Mouse (Mus musculus) ES-Bruce4 (cell line): ENCODE measurements around the gene Ruvbl2. TPM values are rescaled to one million over a fixed set of nuclear protein-coding genes. Genes with fewer than 3 reads are reported as not detected.

Experiments used
- H3K27ac ChIP-seq: 2 replicates; pipeline ENCODE4 v1.5.1; 2012; ENCODE audit warnings: low read length, inconsistent platforms; ENCODE audit not compliant: insufficient read depth
- H3K27me3 ChIP-seq: 2 replicates; pipeline ENCODE4 v1.6.1; 2012; ENCODE audit warnings: mild to moderate bottlenecking, low read length, inconsistent platforms; ENCODE audit not compliant: control insufficient read depth, poor library complexity, insufficient read depth, severe bottlenecking
- H3K36me3 ChIP-seq: 2 replicates; pipeline ENCODE4 v1.6.1; 2012; ENCODE audit warnings: inconsistent platforms, mild to moderate bottlenecking, low read length, moderate library complexity; ENCODE audit not compliant: control insufficient read depth, poor library complexity, insufficient read depth, severe bottlenecking
- H3K4me1 ChIP-seq: one replicate; pipeline ENCODE4 v1.8.1; 2011; ENCODE audit warnings: low read length; ENCODE audit not compliant: control insufficient read depth, insufficient read depth
- H3K4me3 ChIP-seq: 2 replicates; pipeline ENCODE4 v1.5.1; 2011; ENCODE audit warnings: low read depth, mild to moderate bottlenecking, low read length
- H3K9ac ChIP-seq: 2 replicates; pipeline ENCODE4 v1.6.1; 2012; ENCODE audit warnings: low read depth, mild to moderate bottlenecking, inconsistent platforms; ENCODE audit not compliant: poor library complexity, severe bottlenecking
- H3K9me3 ChIP-seq: replicated peaks from 2 replicates; pipeline ENCODE4 v1.6.1; 2012; ENCODE audit warnings: mild to moderate bottlenecking, low read length, inconsistent platforms; ENCODE audit not compliant: control insufficient read depth, poor library complexity, insufficient read depth, severe bottlenecking
- CTCF ChIP-seq: IDR thresholded peaks from one replicate; pipeline ENCODE4 v1.8.1; 2011; ENCODE audit warnings: low read depth, low read length
- EP300 ChIP-seq: IDR thresholded peaks from 2 replicates; pipeline ENCODE4 v1.6.1; 2011; ENCODE audit warnings: low read depth, low read length; ENCODE audit not compliant: insufficient read depth
- POLR2A ChIP-seq: IDR thresholded peaks from one replicate; pipeline ENCODE4 v1.8.1; 2011; ENCODE audit warnings: low read length; ENCODE audit not compliant: insufficient read depth
- polyA plus RNA-seq: library from polyadenylated mRNA; stranded (reverse); fragments of >200 nt; gene quantifications from 2 replicates; pipeline ENCODE4 v1.2.4, GENCODE M21; 2011; ENCODE audit warnings: low read depth; ENCODE audit not compliant: missing spikeins, insufficient read depth, insufficient read length

Ruvbl2 gene
- polyA plus RNA-seq, 1 experiment, result 263 TPM

DNA sequence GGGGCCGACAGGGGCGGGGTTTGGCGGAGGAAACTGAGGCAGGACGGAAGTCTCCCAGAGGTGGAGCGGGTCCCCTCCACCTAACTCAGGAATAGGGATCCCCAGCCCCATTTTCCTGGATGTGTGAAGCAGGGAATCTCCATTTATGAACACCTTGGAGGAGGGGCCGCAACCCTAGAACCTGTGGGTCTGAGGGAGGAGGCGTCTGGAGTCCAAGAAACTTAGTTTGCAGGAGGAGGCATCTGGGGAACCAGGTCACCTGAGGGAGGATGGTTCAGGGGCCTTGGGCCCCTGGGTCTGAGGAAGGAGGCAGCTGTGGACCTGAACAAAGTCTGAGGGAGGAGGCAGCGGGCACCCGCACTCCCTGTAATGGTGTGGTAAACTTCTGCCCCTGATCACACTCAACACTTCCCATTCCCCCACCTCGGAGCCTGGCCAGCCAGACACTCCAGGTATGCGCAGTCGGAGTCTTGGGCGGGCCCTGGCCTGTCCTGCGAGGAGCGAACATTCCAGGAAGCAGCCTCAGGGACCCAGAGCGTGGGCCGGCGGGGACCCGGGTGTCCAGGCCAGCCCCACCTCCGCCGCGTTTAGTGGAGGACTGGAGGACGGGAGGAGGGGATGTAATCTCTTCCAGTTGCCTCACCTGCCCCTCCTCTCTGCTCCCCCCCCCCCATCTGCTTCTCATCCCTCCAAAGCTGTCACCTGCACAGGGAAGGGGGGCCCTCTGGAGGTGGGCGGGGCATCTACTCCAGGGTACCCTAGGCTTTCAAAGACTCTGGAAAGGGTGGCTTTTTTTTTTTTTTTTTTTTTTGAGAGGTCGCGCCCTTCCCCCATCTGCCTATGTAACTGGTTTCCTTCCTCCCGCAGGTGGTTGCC, 23.8 kb downstream of the Ruvbl2 start:
- H3K9ac ChIP-seq, result peak overlapping the region; percentile 87
- H3K4me1 ChIP-seq, result peaks cover 10% of the 10 kb centered on the region
- peak overlapping the region; percentile 21 for H3K27ac ChIP-seq
- no peaks in the 10 kb centered on the region for H3K36me3 ChIP-seq
- no peaks in the 10 kb centered on the region for H3K9me3 ChIP-seq
- H3K4me3 ChIP-seq, result peak overlapping the region; percentile 58
- TF ChIP-seq EP300 (no peak), CTCF (no peak), POLR2A (peak; percentile 60)
- H3K27me3 ChIP-seq, result no peaks in the 10 kb centered on the region

DNA sequence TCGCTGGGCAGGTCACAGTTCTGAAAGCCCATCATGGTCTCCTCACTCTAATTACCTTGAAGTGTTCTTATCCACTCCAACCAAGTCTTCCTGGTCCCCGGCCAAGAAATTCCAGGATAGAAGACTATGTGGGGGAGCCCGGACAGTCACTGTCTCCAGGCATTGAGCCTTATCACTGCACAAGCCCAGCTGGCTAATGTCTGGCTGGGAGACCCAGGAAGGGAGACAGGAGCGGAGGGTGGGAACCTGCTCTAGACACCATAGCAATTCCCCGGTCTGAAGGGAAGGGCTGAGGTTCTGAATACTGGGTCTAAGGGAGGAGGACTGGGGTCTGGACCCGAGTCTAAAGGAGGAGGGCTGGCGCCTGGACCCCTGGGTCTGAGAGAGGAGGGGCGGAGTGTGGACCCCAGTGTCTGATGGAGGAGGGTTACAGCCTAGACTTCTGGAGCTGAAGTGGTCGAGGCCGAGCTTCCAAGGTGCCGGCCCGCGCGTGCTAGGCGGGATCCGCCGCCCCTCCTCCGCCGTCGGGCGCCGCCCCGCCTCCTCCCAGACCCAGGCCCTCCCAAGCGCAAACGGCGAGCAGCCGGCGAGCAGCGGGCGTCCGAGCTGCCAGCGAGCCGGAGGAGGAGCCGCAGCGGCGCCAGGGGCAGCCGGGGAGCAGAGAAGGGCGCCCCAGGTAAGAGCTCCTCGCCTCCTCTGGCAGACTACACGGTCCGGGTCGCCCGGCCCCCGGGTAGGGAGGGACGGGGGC, 24.6 kb downstream of the Ruvbl2 start, which contains the start of gene Ntf5:
Ntf5 (plus strand) TSS at position 583 of the 751 bp plus-strand sequence.
- H3K27ac ChIP-seq, result peak within 1 kb of the TSS; percentile 29

DNA sequence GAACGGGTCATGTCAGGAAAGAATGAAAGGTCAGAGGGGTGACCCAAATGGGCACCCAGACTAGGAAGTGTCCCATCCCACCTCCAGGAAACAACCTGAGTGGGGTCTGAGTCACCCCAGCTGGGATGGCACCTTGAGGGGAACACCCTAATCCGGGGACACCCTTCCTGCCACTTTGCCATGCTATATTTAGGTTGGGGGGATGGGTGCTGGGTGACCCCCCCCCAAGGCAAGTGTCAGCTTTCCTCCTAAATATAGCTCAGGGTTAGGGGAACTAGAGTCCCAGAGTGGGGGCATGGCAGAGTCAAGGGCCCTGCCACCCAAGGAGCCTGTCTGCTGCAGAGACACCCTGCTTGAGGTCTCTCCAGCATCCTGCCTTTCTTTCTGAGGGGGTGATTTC, 25.5 kb downstream of the Ruvbl2 start:
- Histone ChIP-seq H3K27me3 (no peaks in the 10 kb centered on the region), H3K27ac (no peak overlapping the region), H3K4me1 (peaks cover 6% of the 10 kb centered on the region), H3K9ac (peak overlapping the region; percentile 87; the same call in 1 of the 2 replicates), H3K4me3 (no peak overlapping the region), H3K36me3 (no peaks in the 10 kb centered on the region), H3K9me3 (no peaks in the 10 kb centered on the region)
- TF ChIP-seq POLR2A, result no peak
- no peak for TF ChIP-seq EP300
- TF ChIP-seq CTCF, result no peak

More for the DNA sequence above, 24.6 kb downstream of the Ruvbl2 start, which contains the start of gene Ntf5:
- Histone ChIP-seq H3K9me3 (no peaks in the 10 kb centered on the region), H3K27me3 (no peaks in the 10 kb centered on the region), H3K4me1 (peaks cover 10% of the 10 kb centered on the region), H3K36me3 (no peaks in the 10 kb centered on the region), H3K9ac (peak within 1 kb of the TSS; percentile 87), H3K4me3 (peak within 1 kb of the TSS; percentile 58)
- TF ChIP-seq EP300, result no peak
- TF ChIP-seq CTCF, result no peak
- no peak for TF ChIP-seq POLR2A

DNA sequence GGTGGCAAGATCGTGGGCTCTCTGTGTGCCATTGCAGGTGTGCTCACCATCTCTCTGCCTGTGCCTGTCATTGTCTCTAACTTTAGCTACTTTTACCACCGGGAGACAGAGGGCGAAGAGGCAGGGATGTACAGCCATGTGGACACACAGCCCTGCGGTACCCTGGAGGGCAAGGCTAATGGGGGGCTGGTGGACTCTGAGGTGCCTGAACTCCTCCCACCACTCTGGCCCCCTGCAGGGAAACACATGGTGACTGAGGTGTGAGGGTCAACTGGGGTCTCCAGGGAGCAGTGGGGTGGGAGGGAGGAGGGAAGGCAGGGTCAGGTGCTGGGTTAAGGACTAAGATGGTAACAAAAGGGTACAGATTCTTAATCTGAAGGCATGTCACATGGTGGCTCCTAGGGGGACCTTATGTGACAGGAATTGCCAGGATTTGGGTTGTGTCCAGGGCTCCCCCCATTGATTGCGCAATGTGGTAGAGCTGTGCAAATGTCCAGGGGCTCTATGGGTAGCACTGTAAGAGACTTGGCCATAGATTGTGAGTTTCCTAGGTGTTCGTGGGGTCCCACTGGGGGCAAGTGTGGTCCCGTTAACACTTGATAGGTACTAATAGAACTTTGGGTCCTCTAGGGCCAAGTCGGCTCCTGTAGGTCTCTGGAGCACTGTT, 28.3 kb downstream of the Ruvbl2 start:
- Histone ChIP-seq H3K4me1 (peaks cover 2% of the 10 kb centered on the region), H3K4me3 (no peak overlapping the region), H3K9me3 (no peaks in the 10 kb centered on the region), H3K27ac (no peak overlapping the region), H3K36me3 (no peaks in the 10 kb centered on the region), H3K9ac (no peak overlapping the region), H3K27me3 (no peaks in the 10 kb centered on the region)
- TF ChIP-seq CTCF (no peak), EP300 (no peak), POLR2A (no peak)

DNA sequence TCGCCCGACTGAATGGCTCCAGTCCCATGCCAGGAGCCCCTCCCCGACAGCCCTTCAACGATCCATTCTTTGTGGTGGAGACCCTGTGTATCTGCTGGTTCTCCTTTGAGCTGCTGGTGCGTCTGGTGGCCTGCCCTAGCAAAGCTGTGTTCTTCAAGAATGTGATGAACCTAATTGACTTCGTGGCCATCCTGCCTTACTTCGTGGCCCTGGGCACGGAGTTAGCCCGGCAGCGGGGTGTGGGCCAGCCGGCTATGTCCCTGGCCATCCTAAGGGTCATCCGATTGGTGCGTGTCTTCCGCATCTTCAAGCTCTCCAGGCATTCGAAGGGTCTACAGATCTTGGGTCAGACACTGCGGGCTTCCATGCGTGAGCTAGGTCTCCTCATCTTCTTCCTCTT, 28.9 kb downstream of the Ruvbl2 start:
- no peaks in the 10 kb centered on the region for H3K9me3 ChIP-seq
- peaks cover 2% of the 10 kb centered on the region for H3K4me1 ChIP-seq
- H3K9ac ChIP-seq, result no peak overlapping the region
- H3K27ac ChIP-seq, result no peak overlapping the region
- no peak overlapping the region for H3K4me3 ChIP-seq
- no peaks in the 10 kb centered on the region for H3K36me3 ChIP-seq
- TF ChIP-seq CTCF (no peak), EP300 (no peak), POLR2A (no peak)
- no peaks in the 10 kb centered on the region for H3K27me3 ChIP-seq
